In the genomic region with DNA sequence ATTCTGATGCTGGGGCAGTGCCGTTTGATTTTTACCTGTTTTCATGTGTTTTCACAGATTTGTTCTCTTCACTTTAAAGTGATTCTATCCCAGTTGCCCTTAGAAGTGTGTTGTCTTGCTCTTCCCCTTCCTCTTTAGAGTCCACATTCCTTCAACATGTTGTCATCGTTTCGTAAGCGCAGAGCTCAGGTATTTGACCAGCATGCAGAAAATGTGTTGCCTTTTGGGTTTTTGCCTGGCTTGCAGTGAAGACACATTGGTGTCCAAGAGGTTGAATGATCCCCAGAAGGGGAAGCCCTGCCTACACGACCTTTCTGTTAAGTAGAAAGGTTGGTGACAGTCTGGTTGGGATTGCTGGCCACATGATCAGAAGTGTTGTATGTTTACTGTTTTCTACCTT, we compare ENCODE assay signal across 10 mouse cellular contexts. TPM values are rescaled to one million over a fixed set of nuclear protein-coding genes. Genes with fewer than 3 reads are reported as not detected.
DNase-seq lines count a peak whose midpoint lies in the region; ATAC-seq lines count a peak whose summit lies in the region.
"Had no signal": no experiment of that assay in that cellular context is flagged by ENCODE, and none has a peak within 500 bp of the region (broad histone marks: within the 10 kb centered on the region; RNA-seq: fewer than 3 reads in every experiment).

No protein-coding gene starts in this region.

- no peak for DNase-seq in forebrain, embryonic 11.5 days (ENCODE audit: low spot score)
- DNase-seq in kidney, adult 11 months, result peak; percentile 66
- DNase-seq in kidney, postnatal 4 days, result no peak
- peak; percentile 14 for DNase-seq in urinary bladder, postnatal 14 days (ENCODE audit: low spot score)
- no peak for DNase-seq in urinary bladder, postnatal 4 days (ENCODE audit: low spot score in 2 of 2)
- DNase-seq in yolk sac, embryonic 10.5 days (ENCODE audit: low spot score), result peak; percentile 68
- DNase-seq in cerebellum, postnatal 4 days (ENCODE audit: low spot score in 2 of 2), result no peak

- no peaks in the 10 kb centered on the region for H3K27me3 ChIP-seq in forebrain, embryonic 13.5 days
- H3K27me3 ChIP-seq in forebrain, embryonic 11.5 days (ENCODE audit: control insufficient read depth, insufficient read depth, low read length), result no peaks in the 10 kb centered on the region
- H3K27me3 ChIP-seq: Patski had no signal

- peak overlapping the region; percentile 65; the same call in 1 of the 2 replicates for H3K4me2 ChIP-seq in forebrain, embryonic 13.5 days
- no peak overlapping the region for H3K4me2 ChIP-seq in forebrain, embryonic 11.5 days (ENCODE audit: low read depth, low read length, severe bottlenecking)
- H3K4me2 ChIP-seq: liver, embryonic 15.5 days had no signal

- peaks cover 78% of the 10 kb centered on the region for H3K4me1 ChIP-seq in forebrain, embryonic 13.5 days
- H3K4me1 ChIP-seq in forebrain, embryonic 11.5 days (replicated peaks; ENCODE audit: control insufficient read depth, insufficient read depth, low read length), result peaks cover 5% of the 10 kb centered on the region; the same call in 1 of the 2 replicates

- 0 out of 2 replicates have a peak overlapping the region, but pooled peaks have one; percentile 0 for H3K4me3 ChIP-seq in forebrain, embryonic 13.5 days
- H3K4me3 ChIP-seq in forebrain, embryonic 11.5 days (ENCODE audit: low read depth, low read length), result no peak overlapping the region
- H3K4me3 ChIP-seq: liver, embryonic 15.5 days had no signal

- peak overlapping the region; percentile 16; the same call in 1 of the 2 replicates for H3K9ac ChIP-seq in forebrain, embryonic 13.5 days
- H3K9ac ChIP-seq in forebrain, embryonic 11.5 days (ENCODE audit: low read length), result no peak overlapping the region
- H3K9ac ChIP-seq: liver, embryonic 15.5 days had no signal

- ATAC-seq in forebrain, embryonic 13.5 days, result no peak
- no peak for ATAC-seq in forebrain, embryonic 11.5 days (replicated peaks; ENCODE audit: low FRiP score)

- peaks cover 30% of the 10 kb centered on the region for H3K36me3 ChIP-seq in forebrain, embryonic 13.5 days (ENCODE audit: poor library complexity, severe bottlenecking)
- no peaks in the 10 kb centered on the region for H3K36me3 ChIP-seq in forebrain, embryonic 11.5 days (ENCODE audit: control insufficient read depth, insufficient read depth, low read length)
- H3K36me3 ChIP-seq: liver, embryonic 15.5 days had no signal

- no peaks in the 10 kb centered on the region for H3K9me3 ChIP-seq in forebrain, embryonic 13.5 days (replicated peaks)
- no peaks in the 10 kb centered on the region for H3K9me3 ChIP-seq in forebrain, embryonic 11.5 days (ENCODE audit: control insufficient read depth, low read length)
- H3K9me3 ChIP-seq: liver, embryonic 15.5 days had no signal

- 83% methylated on average over 5 of the region's 5 CpGs for WGBS in forebrain, embryonic 13.5 days
- WGBS in forebrain, embryonic 11.5 days, result 81% methylated on average over 5 of the region's 5 CpGs

- no peak overlapping the region for H3K27ac ChIP-seq in forebrain, embryonic 13.5 days
- H3K27ac ChIP-seq in forebrain, embryonic 11.5 days (ENCODE audit: low read depth, low read length), result no peak overlapping the region
- H3K27ac ChIP-seq: liver, embryonic 15.5 days had no signal

RNA-seq across cellular contexts. Expression of a gene that starts 3.3 kb away (rescaled TPM):
- polyA plus RNA-seq in forebrain, embryonic 13.5 days (2015; fragmentation: Nextera tagmentation; extraction: Ambion mirVana), result 157 and 178 TPM in 2 replicates
- 135 and 147 TPM in 2 replicates for polyA plus RNA-seq in forebrain, embryonic 11.5 days (2014; fragmentation: Nextera tagmentation; extraction: Ambion mirVana)

RNA-seq across cellular contexts. Expression of a gene that starts 33.4 kb away (rescaled TPM):
- polyA plus RNA-seq in forebrain, embryonic 13.5 days (2015; fragmentation: Nextera tagmentation; extraction: Ambion mirVana), result 82.5 and 83.3 TPM in 2 replicates
- polyA plus RNA-seq in forebrain, embryonic 11.5 days (2014; fragmentation: Nextera tagmentation; extraction: Ambion mirVana), result 68.0 and 69.8 TPM in 2 replicates

Comparison
In these comparisons a context has a peak if more than half of its experiments do, and no peak if none do; other contexts are left out.
1. DNase-seq: peak in kidney, adult 11 months (single experiment), urinary bladder, postnatal 14 days (single experiment) and yolk sac, embryonic 10.5 days (single experiment); none in forebrain, embryonic 11.5 days (single experiment), kidney, postnatal 4 days (0 of 2), urinary bladder, postnatal 4 days (0 of 2) and cerebellum, postnatal 4 days (0 of 2).